Mouse (Mus musculus): ENCODE results near the gene Fer1l4.

Fer1l4 gene

DNA sequence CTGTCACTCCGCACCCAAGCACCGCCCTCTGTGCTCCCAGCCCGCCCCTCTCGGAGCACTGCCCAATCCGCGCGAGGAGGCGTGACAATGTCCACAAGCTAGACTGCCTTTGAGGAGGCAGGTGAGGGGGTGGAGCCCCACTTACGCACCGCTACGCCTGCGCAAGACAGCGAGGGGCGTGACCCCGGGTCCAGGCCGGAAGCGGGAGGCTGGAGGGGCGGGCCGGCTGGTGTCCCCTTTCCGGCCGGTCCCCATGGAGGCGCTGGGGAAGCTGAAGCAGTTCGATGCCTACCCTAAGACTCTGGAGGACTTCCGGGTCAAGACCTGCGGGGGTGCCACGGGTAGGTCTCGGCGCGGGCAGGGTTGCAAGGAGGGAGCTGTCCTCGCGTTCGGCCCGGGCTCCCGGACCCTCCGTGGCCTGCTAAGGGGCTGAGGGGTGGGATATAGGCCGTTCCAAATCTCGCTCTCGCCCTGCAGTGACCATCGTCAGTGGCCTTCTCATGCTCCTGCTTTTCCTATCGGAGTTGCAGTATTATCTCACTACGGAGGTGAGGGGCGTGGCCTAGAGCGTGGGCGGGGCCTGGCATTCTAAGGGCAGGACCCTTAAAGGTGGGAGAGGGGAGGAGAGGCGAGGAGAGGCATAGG, 44.7 kb downstream of the Fer1l4 start, which contains the start of the genes 6430550D23Rik and Ergic3:
6430550D23Rik (minus strand) TSS at position 90 of the 645 bp plus-strand sequence.
Ergic3 (plus strand) TSS at position 158 of the 645 bp plus-strand sequence.
- DNase-seq = peak; percentile 98

DNA sequence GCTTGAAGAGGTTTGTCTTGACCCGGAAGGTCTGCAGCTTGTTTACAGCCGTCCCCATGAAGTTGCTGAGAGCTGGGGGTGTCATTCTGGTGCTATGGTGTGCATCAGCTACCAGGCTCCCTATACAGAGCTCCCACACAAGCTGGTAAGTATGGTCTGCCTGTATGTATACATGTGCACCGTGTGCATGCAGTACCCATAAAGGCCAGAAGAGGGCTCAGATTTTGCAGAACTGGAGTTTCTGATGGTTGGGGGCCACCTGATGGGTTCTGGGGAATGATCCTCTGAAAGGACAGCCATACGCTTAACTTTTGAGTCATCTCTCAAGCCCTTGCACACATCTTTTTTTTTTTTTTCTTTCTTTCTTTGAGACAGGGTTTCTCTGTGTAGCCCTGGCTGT, 47.4 kb downstream of the Fer1l4 start:
- DNase-seq = no peak

DNA sequence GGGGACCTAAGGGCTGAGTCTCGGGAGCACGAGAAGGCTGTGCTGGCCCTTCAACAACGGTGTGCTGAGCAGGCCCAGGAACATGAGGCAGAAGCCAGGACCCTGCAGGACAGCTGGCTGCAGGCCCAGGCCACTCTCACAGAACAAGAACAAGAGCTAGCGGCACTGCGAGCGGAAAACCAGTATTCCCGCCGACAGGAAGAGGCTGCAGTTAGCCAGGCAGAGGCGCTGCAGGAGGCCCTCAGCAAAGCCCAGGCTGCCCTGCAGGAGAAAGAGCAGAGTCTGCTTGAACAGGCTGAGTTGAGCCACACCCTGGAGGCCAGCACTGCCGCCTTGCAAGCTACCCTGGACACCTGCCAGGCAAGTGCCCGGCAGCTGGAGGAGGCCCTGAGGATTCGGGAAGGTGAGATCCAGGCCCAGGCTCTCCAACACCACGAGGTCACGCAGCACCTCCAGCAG, 60.9 kb downstream of the Fer1l4 start:
- DNase-seq = no peak

DNA sequence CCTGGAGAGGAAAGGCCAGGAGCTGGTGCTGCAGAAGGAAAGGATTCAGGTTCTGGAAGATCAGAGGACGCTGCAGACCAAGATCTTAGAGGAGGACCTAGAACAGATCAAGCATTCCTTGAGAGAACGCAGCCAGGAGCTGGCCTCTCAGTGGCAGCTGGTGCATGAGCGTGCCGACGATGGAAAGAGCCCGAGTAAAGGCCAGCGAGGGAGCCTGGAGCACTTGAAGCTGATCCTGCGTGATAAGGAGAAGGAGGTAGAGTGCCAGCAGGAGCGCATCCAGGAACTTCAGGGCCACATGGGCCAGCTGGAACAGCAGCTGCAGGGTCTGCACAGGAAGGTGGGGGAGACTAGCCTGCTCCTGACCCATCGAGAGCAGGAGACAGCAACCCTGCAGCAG, 61.6 kb downstream of the Fer1l4 start:
- no peak for DNase-seq

DNA sequence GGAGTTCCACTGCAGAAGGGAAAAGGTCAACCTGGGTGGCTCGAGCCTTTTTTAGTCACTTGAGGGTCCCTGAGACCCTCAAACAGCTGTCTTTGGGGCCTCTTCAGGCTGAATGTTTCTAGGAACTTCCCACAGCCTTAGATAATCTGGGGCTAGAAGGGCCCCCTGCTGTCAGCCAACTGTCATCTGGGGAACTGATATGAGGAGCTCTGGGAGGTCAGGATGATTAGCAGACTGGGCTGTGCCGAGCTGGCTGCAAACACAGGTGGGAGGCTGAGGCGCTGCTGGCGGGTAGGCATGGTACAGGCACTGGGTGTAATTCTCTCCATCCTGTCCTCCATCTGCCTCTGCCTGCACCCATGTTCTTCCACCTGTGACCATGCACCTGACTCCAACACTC, 63.7 kb downstream of the Fer1l4 start:
- DNase-seq = no peak

DNA sequence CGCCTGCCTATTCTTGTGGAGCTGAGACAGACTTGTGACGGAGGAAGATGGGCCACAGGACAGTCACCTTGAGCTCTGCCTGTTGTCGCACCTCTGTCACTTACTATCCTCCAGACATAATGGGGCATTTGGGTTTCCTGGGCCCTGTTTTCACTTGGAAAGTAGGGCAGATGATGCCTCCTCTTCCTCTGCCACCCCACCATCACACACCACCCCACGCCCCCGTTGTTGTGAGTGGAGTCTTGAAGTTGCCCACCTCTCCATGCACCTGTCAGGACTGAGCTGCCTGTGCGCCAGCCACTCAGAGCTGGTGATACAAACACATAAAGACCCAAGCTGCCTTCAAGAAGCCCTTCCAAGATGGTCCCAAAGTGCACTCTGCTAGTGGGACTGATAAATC, 65.6 kb downstream of the Fer1l4 start:
- DNase-seq = no peak

DNA sequence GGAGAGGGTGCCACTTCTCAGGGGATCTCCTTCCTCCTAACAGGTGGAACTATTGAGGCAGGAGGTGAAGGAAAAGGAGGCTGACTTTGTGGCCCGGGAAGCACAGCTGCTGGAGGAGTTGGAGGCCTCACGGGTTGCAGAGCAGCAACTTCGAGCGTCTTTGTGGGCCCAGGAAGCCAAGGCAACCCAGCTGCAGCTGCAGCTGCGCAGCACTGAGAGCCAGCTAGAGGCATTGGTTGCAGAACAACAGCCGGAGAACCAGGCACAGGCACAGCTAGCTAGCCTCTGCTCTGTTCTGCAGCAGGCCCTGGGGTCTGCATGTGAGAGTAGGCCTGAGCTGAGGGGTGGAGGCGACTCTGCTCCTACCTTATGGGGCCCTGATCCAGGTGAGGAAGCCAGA, 67.0 kb downstream of the Fer1l4 start:
- no peak for DNase-seq

DNA sequence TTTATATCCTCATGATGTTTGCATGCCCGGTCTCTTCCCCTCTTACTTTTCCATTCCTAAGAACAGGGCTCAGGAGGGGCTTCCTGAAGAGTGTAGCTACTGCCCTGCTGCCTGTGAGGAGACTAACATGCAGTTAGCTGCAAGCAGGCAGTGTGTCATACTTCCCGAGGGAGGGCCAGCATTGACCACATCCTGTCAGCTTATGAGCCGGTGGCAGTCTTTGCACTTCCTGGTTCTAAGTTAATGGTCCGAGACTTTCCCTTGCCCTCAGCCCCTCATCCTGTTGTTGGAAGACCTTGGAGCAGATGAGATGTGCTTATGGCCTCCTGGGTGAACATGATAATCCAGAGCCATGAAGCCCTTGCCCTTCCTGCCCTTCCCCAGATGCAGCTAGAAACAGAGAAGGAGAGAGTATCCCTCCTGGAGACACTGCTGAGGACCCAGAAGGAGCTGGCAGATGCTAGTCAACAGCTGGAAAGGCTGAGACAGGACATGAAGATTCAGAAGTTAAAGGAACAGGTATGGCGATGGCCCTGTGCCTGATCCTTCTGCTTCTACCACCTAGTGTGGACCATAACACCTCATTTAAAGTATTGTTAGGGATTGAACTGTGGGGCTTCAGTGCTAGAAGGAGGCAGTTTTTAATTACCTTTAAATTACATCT, 73.3 kb downstream of the Fer1l4 start:
- DNase-seq = peak; percentile 63 to 66

DNA sequence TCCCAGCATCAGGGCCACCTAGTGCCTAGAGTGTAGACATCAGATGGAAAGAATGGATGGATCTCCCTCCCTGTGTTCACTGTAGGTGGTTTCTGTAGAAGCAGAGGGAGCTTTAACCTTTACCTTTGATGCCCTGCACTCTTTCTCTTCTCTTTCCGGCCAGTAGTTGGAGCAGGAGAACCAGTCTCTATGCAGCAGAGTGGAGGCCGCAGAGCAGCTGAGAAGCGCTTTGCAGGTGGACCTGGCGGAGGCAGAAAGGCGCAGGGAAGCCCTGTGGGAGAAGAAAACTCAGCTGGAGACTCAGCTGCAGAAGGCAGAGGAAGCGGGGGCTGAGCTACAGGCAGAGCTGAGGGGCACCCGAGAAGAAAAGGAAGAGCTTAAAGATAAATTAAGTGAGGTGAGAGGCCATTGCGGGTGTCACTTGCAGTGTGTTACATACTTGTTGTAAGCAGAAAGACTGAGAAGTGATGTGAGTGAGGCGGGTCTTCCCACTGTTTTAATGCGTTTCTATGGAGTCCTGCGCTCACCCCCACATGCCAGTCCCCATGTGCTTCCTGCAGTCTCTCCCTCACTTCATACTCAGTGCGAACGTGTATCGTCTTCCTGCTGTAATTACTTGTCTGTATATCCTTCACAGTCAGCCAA, 78.5 kb downstream of the Fer1l4 start:
- DNase-seq = peak in 1 of 2 experiments; percentile 27

DNA sequence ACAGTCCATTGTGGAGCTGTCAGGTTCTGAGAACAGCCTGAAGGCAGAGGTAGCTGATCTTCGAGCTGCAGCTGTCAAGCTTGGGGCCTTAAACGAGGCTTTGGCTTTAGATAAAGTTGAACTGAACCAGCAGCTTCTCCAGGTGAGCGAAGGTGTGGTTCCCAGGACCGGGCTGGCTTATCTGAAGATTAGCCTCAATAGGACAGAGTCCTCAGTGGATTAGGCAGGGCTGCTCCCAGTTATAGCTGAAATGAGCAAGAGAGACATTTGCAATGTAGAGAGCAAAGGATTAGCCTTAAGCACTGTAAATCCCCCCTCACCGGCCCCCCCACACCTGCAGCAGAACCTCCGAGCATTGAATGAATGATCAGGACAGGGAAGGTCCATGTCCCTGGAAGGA, 79.4 kb downstream of the Fer1l4 start:
- no peak for DNase-seq

Measured in spleen, adult 18-20 months (tissue).